8 mouse cellular contexts compared by ENCODE assay signal in genomic region chr17:25875171-25876136, GRCm38 (mm10). TPM values are rescaled to one million over a fixed set of nuclear protein-coding genes. Genes with fewer than 3 reads are reported as not detected.
A peak's percentile ranks its signal among the peaks of the same experiment; 100 is the strongest.
DNase-seq lines count a peak whose midpoint lies in the region; ATAC-seq and TF ChIP-seq lines count a peak whose summit lies in the region.

No protein-coding gene starts in this region.

- H3K36me3 ChIP-seq in ES-E14 (ENCODE audit: control insufficient read depth, insufficient read depth, low read length, poor library complexity, severe bottlenecking), result peaks cover 12% of the 10 kb centered on the region
- H3K36me3 ChIP-seq in forebrain, embryonic 16.5 days (ENCODE audit: control insufficient read depth, insufficient read depth), result no peaks in the 10 kb centered on the region
- peaks cover 18% of the 10 kb centered on the region for H3K36me3 ChIP-seq in neural tube, embryonic 15.5 days

- peak; percentile 95 for ATAC-seq in forebrain, embryonic 16.5 days
- peak; percentile 92 for ATAC-seq in neural tube, embryonic 15.5 days (ENCODE audit: low FRiP score)

- in situ Hi-C loops in ES-E14 (cut with MboI; ENCODE audit: low sequenced_read_pairs in 2 of 2, unreplicated experiment in 2 of 2), result no loop called here

- H3K9ac ChIP-seq in ES-E14 (ENCODE audit: insufficient read depth, low read depth, low read length, poor library complexity, severe bottlenecking), result peak overlapping the region; percentile 77
- H3K9ac ChIP-seq in forebrain, embryonic 16.5 days (replicated peaks; ENCODE audit: low read depth, low read length), result peak overlapping the region; percentile 81
- peak overlapping the region; percentile 93 for H3K9ac ChIP-seq in neural tube, embryonic 15.5 days (replicated peaks)

- DNase-seq in ES-E14 (ENCODE audit: low read depth, low spot score), result no peak
- peak; percentile 92 to 94 for DNase-seq in cerebellum, adult 18-20 months
- peak; percentile 84 to 88 for DNase-seq in heart, postnatal 36 days
- peak; percentile 92 to 94 for DNase-seq in layer of hippocampus, adult 2 months (ENCODE audit: low spot score in 2 of 2)
- peak; percentile 86 for DNase-seq in lung, adult 2 months
- DNase-seq in testis, postnatal 10 days (ENCODE audit: low spot score), result peak; percentile 88

- no peaks in the 10 kb centered on the region for H3K27me3 ChIP-seq in forebrain, embryonic 16.5 days (replicated peaks; ENCODE audit: control insufficient read depth, insufficient read depth, low read length)
- no peaks in the 10 kb centered on the region for H3K27me3 ChIP-seq in neural tube, embryonic 15.5 days (replicated peaks)

- no peaks in the 10 kb centered on the region for H3K9me3 ChIP-seq in ES-E14 (ENCODE audit: control insufficient read depth, insufficient read depth, low read depth, low read length)
- H3K9me3 ChIP-seq in forebrain, embryonic 16.5 days (ENCODE audit: control insufficient read depth, low read length), result no peaks in the 10 kb centered on the region
- no peaks in the 10 kb centered on the region for H3K9me3 ChIP-seq in neural tube, embryonic 15.5 days (replicated peaks)

- TF ChIP-seq CTCF in layer of hippocampus, adult 2 months (conservative IDR thresholded peaks at IDR 0.05), result peak; percentile 55
- TF ChIP-seq CTCF in lung, adult 2 months (IDR thresholded peaks at IDR 0.05; ENCODE audit: insufficient read depth, low read length), result no peak

- H3K4me1 ChIP-seq in ES-E14 (ENCODE audit: control insufficient read depth in 2 of 2, insufficient read depth in 2 of 2, low read length in 2 of 2, poor library complexity in 1 of 2), result peaks cover 0 to 23% of the 10 kb centered on the region in 2 experiments; a peak in 2 of 4 replicates
- peaks cover 22% of the 10 kb centered on the region for H3K4me1 ChIP-seq in forebrain, embryonic 16.5 days (replicated peaks; ENCODE audit: control insufficient read depth, insufficient read depth, low read length)
- peaks cover 3% of the 10 kb centered on the region for H3K4me1 ChIP-seq in lung, adult 2 months (ENCODE audit: control insufficient read depth, insufficient read depth, low read length)
- peaks cover 42% of the 10 kb centered on the region for H3K4me1 ChIP-seq in neural tube, embryonic 15.5 days

- TF ChIP-seq POLR2A in lung, adult 2 months (IDR thresholded peaks at IDR 0.05; ENCODE audit: borderline replicate concordance, extremely low read depth, low read depth, low read length), result peak; percentile 90

- no peak overlapping the region for H3K27ac ChIP-seq in ES-E14 (ENCODE audit: insufficient read depth, low read depth, low read length, poor library complexity, severe bottlenecking)
- H3K27ac ChIP-seq in forebrain, embryonic 16.5 days (ENCODE audit: low read length), result peak overlapping the region; percentile 89
- peak overlapping the region; percentile 97 for H3K27ac ChIP-seq in layer of hippocampus, adult 2 months
- peak overlapping the region; percentile 98 for H3K27ac ChIP-seq in neural tube, embryonic 15.5 days (replicated peaks)

- intact Hi-C loops in heart, postnatal 36 days (cut with DNase I), result no loop called here

- 1% methylated on average over 59 of the region's 59 CpGs for WGBS in forebrain, embryonic 16.5 days
- WGBS in lung, adult 2 months, result under 1% methylated on average over 59 of the region's 59 CpGs
- under 1% methylated on average over 59 of the region's 59 CpGs for WGBS in neural tube, embryonic 15.5 days

- peak overlapping the region; percentile 90 for H3K4me2 ChIP-seq in forebrain, embryonic 16.5 days (ENCODE audit: low read length)
- peak overlapping the region; percentile 75 for H3K4me2 ChIP-seq in neural tube, embryonic 15.5 days

- H3K4me3 ChIP-seq in ES-E14 (ENCODE audit: insufficient read depth in 1 of 2, low read depth in 1 of 2, low read length in 2 of 2, poor library complexity in 1 of 2, severe bottlenecking in 1 of 2), result peak overlapping the region; percentile 75 to 82
- H3K4me3 ChIP-seq in forebrain, embryonic 16.5 days (replicated peaks; ENCODE audit: low read length), result peak overlapping the region; percentile 71
- H3K4me3 ChIP-seq in layer of hippocampus, adult 2 months, result peak overlapping the region; percentile 99
- peak overlapping the region; percentile 98 for H3K4me3 ChIP-seq in lung, adult 2 months (replicated peaks; ENCODE audit: extremely low read depth, low read depth, low read length)
- H3K4me3 ChIP-seq in neural tube, embryonic 15.5 days (replicated peaks), result peak overlapping the region; percentile 80

TF ChIP-seq in ES-E14, 5 proteins besides CTCF, POLR2A, EP300 and RAD21:
- TF ChIP-seq HCFC1 (IDR thresholded peaks at IDR 0.05; ENCODE audit: borderline replicate concordance, insufficient read depth, low read length) (peak; percentile 84), ZC3H11A (IDR thresholded peaks at IDR 0.05; ENCODE audit: borderline replicate concordance, low read depth, low read length) (no peak)

RNA-seq across cellular contexts. Expression of gene Mettl26, which starts 0.6 kb away (rescaled TPM):
- total RNA-seq in ES-E14 (2012; rRNA removed), result 26.5 and 26.6 TPM in 2 replicates
- 48.9 and 59.7 TPM in 2 replicates for polyA plus RNA-seq in forebrain, embryonic 16.5 days (2015; fragmentation: Nextera tagmentation; extraction: Ambion mirVana)
- total RNA-seq in heart, postnatal 36 days (2021), result 10 to 100 TPM; 16.1 to 18.1 TPM
- 10 to 100 TPM; 39.0 to 39.9 TPM for total RNA-seq in layer of hippocampus, adult 2 months (2021)
- 78.1 and 103 TPM in 2 replicates for polyA plus RNA-seq in lung, adult 2 months (2012; rRNA removed)
- 64.9 and 65.4 TPM in 2 replicates for polyA plus RNA-seq in neural tube, embryonic 15.5 days (2015; fragmentation: Nextera tagmentation; extraction: Ambion mirVana)

RNA-seq across cellular contexts. Expression of gene Wfikkn1, which starts 5.2 kb away (rescaled TPM):
- total RNA-seq in ES-E14 (2012; rRNA removed), result 3.3 TPM in 2 replicates
- 0.25 and 0.52 TPM in 2 replicates for polyA plus RNA-seq in forebrain, embryonic 16.5 days (2015; fragmentation: Nextera tagmentation; extraction: Ambion mirVana)
- total RNA-seq in heart, postnatal 36 days (2021), result under 1 TPM; 0.41 to 0.64 TPM
- 1 to 10 TPM; 1.7 to 2.8 TPM for total RNA-seq in layer of hippocampus, adult 2 months (2021)
- 1.0 and 1.4 TPM in 2 replicates for polyA plus RNA-seq in lung, adult 2 months (2012; rRNA removed)
- 0.47 and 0.52 TPM in 2 replicates for polyA plus RNA-seq in neural tube, embryonic 15.5 days (2015; fragmentation: Nextera tagmentation; extraction: Ambion mirVana)

RNA-seq across cellular contexts. Expression of gene Mcrip2, which starts 6.9 kb away (rescaled TPM):
- 12.3 and 12.6 TPM in 2 replicates for total RNA-seq in ES-E14 (2012; rRNA removed)
- 12.1 and 17.3 TPM in 2 replicates for polyA plus RNA-seq in forebrain, embryonic 16.5 days (2015; fragmentation: Nextera tagmentation; extraction: Ambion mirVana)
- total RNA-seq in heart, postnatal 36 days (2021), result 100 to 1,000 TPM; 272 to 286 TPM
- total RNA-seq in layer of hippocampus, adult 2 months (2021), result 10 to 100 TPM; 20.9 to 21.6 TPM
- 22.7 and 31.1 TPM in 2 replicates for polyA plus RNA-seq in lung, adult 2 months (2012; rRNA removed)
- 30.3 and 30.7 TPM in 2 replicates for polyA plus RNA-seq in neural tube, embryonic 15.5 days (2015; fragmentation: Nextera tagmentation; extraction: Ambion mirVana)

RNA-seq across cellular contexts. Expression of gene Wdr90, which starts 14.2 kb away (rescaled TPM):
- 24.7 and 50.5 TPM in 2 replicates for total RNA-seq in ES-E14 (2012; rRNA removed)
- 17.7 and 24.8 TPM in 2 replicates for polyA plus RNA-seq in forebrain, embryonic 16.5 days (2015; fragmentation: Nextera tagmentation; extraction: Ambion mirVana)
- total RNA-seq in heart, postnatal 36 days (2021), result 1 to 10 TPM; 1.7 to 2.0 TPM
- total RNA-seq in layer of hippocampus, adult 2 months (2021), result 10 to 100 TPM; 21.7 to 24.6 TPM
- polyA plus RNA-seq in lung, adult 2 months (2012; rRNA removed), result 35.7 and 40.3 TPM in 2 replicates
- polyA plus RNA-seq in neural tube, embryonic 15.5 days (2015; fragmentation: Nextera tagmentation; extraction: Ambion mirVana), result 15.5 and 18.1 TPM in 2 replicates

RNA-seq across cellular contexts. Expression of gene Rhot2, which starts 30.8 kb away (rescaled TPM):
- 36.8 and 52.6 TPM in 2 replicates for total RNA-seq in ES-E14 (2012; rRNA removed)
- 15.8 and 20.3 TPM in 2 replicates for polyA plus RNA-seq in forebrain, embryonic 16.5 days (2015; fragmentation: Nextera tagmentation; extraction: Ambion mirVana)
- 100 to 1,000 TPM; 110 to 115 TPM for total RNA-seq in heart, postnatal 36 days (2021)
- total RNA-seq in layer of hippocampus, adult 2 months (2021), result 100 to 1,000 TPM in 1 of 2 experiments, 10 to 100 TPM in 1; 95.9 to 107 TPM
- polyA plus RNA-seq in lung, adult 2 months (2012; rRNA removed), result 59.6 and 61.2 TPM in 2 replicates
- 17.8 and 23.0 TPM in 2 replicates for polyA plus RNA-seq in neural tube, embryonic 15.5 days (2015; fragmentation: Nextera tagmentation; extraction: Ambion mirVana)

Comparison
In these comparisons a context has a peak if more than half of its experiments do, and no peak if none do; other contexts are left out.
1. RNA of gene Mcrip2, which starts 6.9 kb away (total RNA-seq): 272 to 286 TPM in heart, postnatal 36 days; 20.9 to 21.6 TPM in layer of hippocampus, adult 2 months and 12.3 to 12.6 TPM in ES-E14; every median in the first group is over 10 times any median in the second.
2. Peak in every context shown above with its lines, with median percentiles within 50 percentile points of each other: H3K4me3 ChIP-seq and H3K9ac ChIP-seq.